Mouse (Mus musculus) spleen, postnatal 10 days (tissue): ENCODE data around the gene Chd2.

Experiments used
- DNase-seq, 2 experiments: peaks; one replicate each; pipeline ENCODE4 v3.0.0; 2021 to 2022; ENCODE audit warnings: low spot score in 2 of 2

Gene Chd2

GRCm38 (mm10) chr7:73451594-73451993 lies 90.0 kb downstream of the Chd2 start:
- DNase-seq: no peak

- DNase-seq: no peak
Observed at GRCm38 (mm10) chr7:73442246-73442645, 99.4 kb downstream of the Chd2 start.

GRCm38 (mm10) chr7:73441802-73442201 lies 99.8 kb downstream of the Chd2 start:
- no peak for DNase-seq

GRCm38 (mm10) chr7:73435685-73436084 lies 105.9 kb downstream of the Chd2 start:
- peak in 1 of 2 experiments; percentile 48 for DNase-seq

GRCm38 (mm10) chr7:73434336-73434677 lies 107.3 kb downstream of the Chd2 start:
- no peak for DNase-seq

- no peak for DNase-seq
Observed at GRCm38 (mm10) chr7:73433637-73434335, 107.8 kb downstream of the Chd2 start.

- no peak for DNase-seq
Observed at GRCm38 (mm10) chr7:73428525-73428924, 113.1 kb downstream of the Chd2 start.

GRCm38 (mm10) chr7:73427794-73428193 lies 113.8 kb downstream of the Chd2 start:
- DNase-seq: no peak

GRCm38 (mm10) chr7:73426752-73427386 lies 114.8 kb downstream of the Chd2 start:
- no peak for DNase-seq

GRCm38 (mm10) chr7:73426235-73426634 lies 115.4 kb downstream of the Chd2 start:
- no peak for DNase-seq

- DNase-seq: no peak
Observed at GRCm38 (mm10) chr7:73425451-73425850, 116.2 kb downstream of the Chd2 start.

- no peak for DNase-seq
Observed at GRCm38 (mm10) chr7:73424705-73425104, 116.9 kb downstream of the Chd2 start.

- no peak for DNase-seq
Observed at GRCm38 (mm10) chr7:73424243-73424642, 117.4 kb downstream of the Chd2 start.

- no peak for DNase-seq
Observed at GRCm38 (mm10) chr7:73423236-73423635, 118.4 kb downstream of the Chd2 start.

- DNase-seq: peak; percentile 54 to 77
Observed at GRCm38 (mm10) chr7:73422223-73423113, 119.2 kb downstream of the Chd2 start.

- DNase-seq: no peak
Observed at GRCm38 (mm10) chr7:73421278-73422015, 120.2 kb downstream of the Chd2 start.

- no peak for DNase-seq
Observed at GRCm38 (mm10) chr7:73420827-73421226, 120.8 kb downstream of the Chd2 start.

GRCm38 (mm10) chr7:73419375-73419774 lies 122.3 kb downstream of the Chd2 start:
- no peak for DNase-seq

GRCm38 (mm10) chr7:73414192-73414591 lies 127.4 kb downstream of the Chd2 start:
- DNase-seq: no peak

GRCm38 (mm10) chr7:73412419-73412818 lies 129.2 kb downstream of the Chd2 start:
- DNase-seq: no peak

GRCm38 (mm10) chr7:73411986-73412385 lies 129.6 kb downstream of the Chd2 start:
- DNase-seq: no peak

GRCm38 (mm10) chr7:73411523-73411922 lies 130.1 kb downstream of the Chd2 start:
- DNase-seq: no peak
